Mouse (Mus musculus) heart, postnatal 14 days (tissue): ENCODE data around the gene Omp. TPM values are rescaled to one million over a fixed set of nuclear protein-coding genes. Genes with fewer than 3 reads are reported as not detected.

Experiments
- DNase-seq, 2 experiments: peaks; one replicate each; pipeline ENCODE4 v3.0.0; 2021 to 2022
- intact Hi-C: fragments of 180-260 bp; cut with DNase I; formaldehyde crosslinking; loops from one replicate; pipeline ENCODE4 v1.15.1; 2025
- total RNA-seq, 2 experiments: library from RNA; stranded (reverse); gene quantifications; 2 replicates each; pipeline ENCODE4 v1.2.3; 2021

Omp gene
- total RNA-seq, 2 experiments from 2014 or later, result 0.22 TPM

GRCm38 (mm10) chr7:98171141-98172073 lies 26.1 kb upstream of the Omp start:
- peak; percentile 51 to 64 for DNase-seq
- intact Hi-C loops, result no loop called here

- DNase-seq, result peak in 1 of 2 experiments; percentile 22
- intact Hi-C loops, result no loop called here
These were observed 19.8 kb upstream of the Omp start for GRCm38 (mm10) chr7:98164999-98165528.

- DNase-seq, result no peak
- intact Hi-C loops, result no loop called here
These were observed 19.2 kb upstream of the Omp start for GRCm38 (mm10) chr7:98164382-98164998.

- intact Hi-C loops, result no loop called here
- DNase-seq, result no peak
These were observed 18.4 kb upstream of the Omp start for GRCm38 (mm10) chr7:98163700-98164099.

GRCm38 (mm10) chr7:98162239-98162638 lies 16.9 kb upstream of the Omp start:
- intact Hi-C loops, result no loop called here
- DNase-seq, result no peak

GRCm38 (mm10) chr7:98160041-98160740 lies 14.9 kb upstream of the Omp start:
- DNase-seq, result peak in 1 of 2 experiments; percentile 46
- intact Hi-C loops, result no loop called here

- no peak for DNase-seq
- intact Hi-C loops, result no loop called here
These were observed 13.2 kb upstream of the Omp start for GRCm38 (mm10) chr7:98158481-98158880.

- intact Hi-C loops, result no loop called here
- DNase-seq, result no peak
These were observed 12.5 kb upstream of the Omp start for GRCm38 (mm10) chr7:98157636-98158332.

GRCm38 (mm10) chr7:98156280-98156665 lies 11.0 kb upstream of the Omp start:
- DNase-seq, result no peak
- intact Hi-C loops, result no loop called here

- DNase-seq, result peak; percentile 75 to 83
- intact Hi-C loops, result loop anchor here (1.0 to 2.0 kb wide), 2 partner anchors 37 to 185 kb away; no protein-coding TSS in a partner anchor
These were observed 10.4 kb upstream of the Omp start for GRCm38 (mm10) chr7:98155546-98156279.

GRCm38 (mm10) chr7:98153892-98154291 lies 8.6 kb upstream of the Omp start:
- DNase-seq, result no peak
- intact Hi-C loops, result loop anchor here (2.0 kb wide), 1 partner anchor 187 kb away; no protein-coding TSS in a partner anchor

- intact Hi-C loops, result no loop called here
- DNase-seq, result no peak
These were observed 8.0 kb upstream of the Omp start for GRCm38 (mm10) chr7:98153345-98153744.

- intact Hi-C loops, result no loop called here
- peak; percentile 21 to 24 for DNase-seq
These were observed 7.1 kb upstream of the Omp start for GRCm38 (mm10) chr7:98152400-98152799.

- intact Hi-C loops, result no loop called here
- DNase-seq, result no peak
These were observed 5.2 kb upstream of the Omp start for GRCm38 (mm10) chr7:98150525-98150924.

GRCm38 (mm10) chr7:98149802-98150201 lies 4.5 kb upstream of the Omp start:
- DNase-seq, result no peak
- intact Hi-C loops, result no loop called here

GRCm38 (mm10) chr7:98148721-98149407 lies 3.6 kb upstream of the Omp start:
- DNase-seq, result no peak
- intact Hi-C loops, result no loop called here

- no peak for DNase-seq
- intact Hi-C loops, result no loop called here
These were observed 2.5 kb upstream of the Omp start for GRCm38 (mm10) chr7:98147766-98148165.

- intact Hi-C loops, result no loop called here
- no peak for DNase-seq
These were observed 1.1 kb upstream of the Omp start for GRCm38 (mm10) chr7:98146447-98146845.
